Mouse (Mus musculus) forebrain, embryonic 16.5 days (tissue): ENCODE measurements around the gene Prox1. TPM values are rescaled to one million over a fixed set of nuclear protein-coding genes. Genes with fewer than 3 reads are reported as not detected.
A peak's percentile ranks its signal among the peaks of the same experiment; 100 is the strongest.

Source experiments
- ATAC-seq: fragments of 200-750 bp; cut with Nextera tagmentation; 2 replicates; pipeline ENCODE4 v1.8.0; 2017; ENCODE audit warnings: mild to moderate bottlenecking, moderate library complexity
- H3K27ac ChIP-seq: fragments of 300-500 bp; sonication (generic); 2 replicates; pipeline ENCODE4 v1.5.1; 2014; ENCODE audit warnings: low read length, control low read depth
- H3K27me3 ChIP-seq: fragments of 300-500 bp; sonication (generic); replicated peaks from 2 replicates; pipeline ENCODE4 v1.6.1; 2014; ENCODE audit warnings: low read length; ENCODE audit not compliant: control insufficient read depth, insufficient read depth
- H3K36me3 ChIP-seq: fragments of 300-500 bp; sonication (generic); 2 replicates; pipeline ENCODE4 v1.6.1; 2014; ENCODE audit not compliant: control insufficient read depth, insufficient read depth
- H3K4me1 ChIP-seq: fragments of 300-500 bp; sonication (generic); replicated peaks from 2 replicates; pipeline ENCODE4 v1.6.1; 2014; ENCODE audit warnings: low read length; ENCODE audit not compliant: control insufficient read depth, insufficient read depth
- H3K4me2 ChIP-seq: fragments of 300-500 bp; sonication (generic); 2 replicates; pipeline ENCODE4 v1.6.1; 2014; ENCODE audit warnings: mild to moderate bottlenecking, low read length, control low read depth
- H3K4me3 ChIP-seq: fragments of 300-500 bp; sonication (generic); replicated peaks from 2 replicates; pipeline ENCODE4 v1.5.1; 2014; ENCODE audit warnings: mild to moderate bottlenecking, low read length, control low read depth
- H3K9ac ChIP-seq: fragments of 300-500 bp; sonication (generic); replicated peaks from 2 replicates; pipeline ENCODE4 v1.6.1; 2014; ENCODE audit warnings: low read depth, low read length, control low read depth
- H3K9me3 ChIP-seq: fragments of 300-500 bp; sonication (generic); 2 replicates; pipeline ENCODE4 v1.6.1; 2016; ENCODE audit warnings: low read length; ENCODE audit not compliant: control insufficient read depth
- WGBS: fragments of 180-500 bp; shearing (Covaris S2); extraction: QIAGEN DNeasy Blood & Tissue Kit; methylation state at CpG from one replicate; pipeline ENCODE4 v1.1.7; 2014; 5-methylcytosine and 5-hydroxymethylcytosine counted together
- polyA plus RNA-seq: library from polyadenylated mRNA; unstranded; fragments of >200 nt; fragmentation: Nextera tagmentation; extraction: Ambion mirVana; gene quantifications from 2 replicates; pipeline ENCODE4 v1.2.1, GENCODE M21; 2015

Prox1 gene
- 8.1 and 9.4 TPM in 2 replicates for polyA plus RNA-seq

- peaks cover 9% of the 10 kb centered on the region for H3K27me3 ChIP-seq
- H3K4me3 ChIP-seq, result peak within 1 kb of the TSS; percentile 70
- peaks cover 40% of the 10 kb centered on the region for H3K4me1 ChIP-seq
- H3K9ac ChIP-seq, result peak within 1 kb of the TSS; percentile 64
- peak within 1 kb of the TSS; percentile 71 for H3K27ac ChIP-seq
- ATAC-seq, result peak; percentile 93
- WGBS, result under 1% methylated on average over 62 of the region's 62 CpGs
- H3K36me3 ChIP-seq, result no peaks in the 10 kb centered on the region
- no peaks in the 10 kb centered on the region for H3K9me3 ChIP-seq
- peak within 1 kb of the TSS; percentile 81 for H3K4me2 ChIP-seq
Observed at GRCm38 (mm10) chr1:190169911-190170818, at the start of gene Prox1. Gene Prox1 (minus strand): TSS chr1:190170714.

DNA sequence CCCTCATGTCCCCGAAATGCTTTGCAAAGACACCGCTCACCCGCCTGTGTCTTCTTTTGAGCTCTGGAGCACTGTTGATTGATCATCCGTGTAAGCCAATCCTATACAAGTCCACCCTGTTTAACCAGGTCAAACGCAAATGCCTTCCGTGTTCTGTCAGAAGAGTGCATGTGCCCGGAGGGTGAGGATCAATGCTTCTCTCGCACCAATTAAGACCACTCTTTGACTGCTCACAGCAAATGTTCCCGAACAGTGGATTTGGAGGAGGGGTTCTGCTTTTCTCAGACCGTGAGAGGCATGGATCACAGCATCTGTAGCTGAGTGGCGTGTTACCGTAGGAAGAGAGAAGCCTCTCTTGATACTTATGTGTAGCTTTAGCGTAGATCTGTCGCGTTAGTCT lies 46.1 kb upstream of the Prox1 start:
- no peak overlapping the region for H3K4me3 ChIP-seq
- no peak overlapping the region for H3K9ac ChIP-seq
- peaks cover 12% of the 10 kb centered on the region for H3K27me3 ChIP-seq
- no peak for ATAC-seq
- peaks cover 4% of the 10 kb centered on the region; the same call in 1 of the 2 replicates for H3K4me1 ChIP-seq
- WGBS, result 84% methylated on average over 15 of the region's 15 CpGs
- H3K36me3 ChIP-seq, result no peaks in the 10 kb centered on the region
- H3K27ac ChIP-seq, result no peak overlapping the region
- H3K4me2 ChIP-seq, result no peak overlapping the region
- no peaks in the 10 kb centered on the region; the same call in 1 of the 2 replicates for H3K9me3 ChIP-seq

- WGBS, result 60% methylated on average over 7 of the region's 7 CpGs
- no peak overlapping the region for H3K4me3 ChIP-seq
- peaks cover 2% of the 10 kb centered on the region; the same call in 1 of the 2 replicates for H3K9me3 ChIP-seq
- no peak for ATAC-seq
- H3K27me3 ChIP-seq, result peaks cover 19% of the 10 kb centered on the region
- no peak overlapping the region for H3K9ac ChIP-seq
- no peak overlapping the region for H3K27ac ChIP-seq
- H3K4me2 ChIP-seq, result no peak overlapping the region
- H3K4me1 ChIP-seq, result no peaks in the 10 kb centered on the region
- H3K36me3 ChIP-seq, result no peaks in the 10 kb centered on the region
Observed at GRCm38 (mm10) chr1:190214626-190215025, 44.1 kb upstream of the Prox1 start.

- Histone ChIP-seq H3K4me1 (no peaks in the 10 kb centered on the region), H3K9me3 (peaks cover 2% of the 10 kb centered on the region; the same call in 1 of the 2 replicates), H3K4me2 (no peak overlapping the region), H3K36me3 (no peaks in the 10 kb centered on the region), H3K4me3 (no peak overlapping the region), H3K27ac (no peak overlapping the region), H3K27me3 (peaks cover 22% of the 10 kb centered on the region), H3K9ac (no peak overlapping the region)
- no peak for ATAC-seq
- WGBS, result 78% methylated on average over 6 of the region's 6 CpGs
Observed at GRCm38 (mm10) chr1:190213175-190213574, 42.7 kb upstream of the Prox1 start.

DNA sequence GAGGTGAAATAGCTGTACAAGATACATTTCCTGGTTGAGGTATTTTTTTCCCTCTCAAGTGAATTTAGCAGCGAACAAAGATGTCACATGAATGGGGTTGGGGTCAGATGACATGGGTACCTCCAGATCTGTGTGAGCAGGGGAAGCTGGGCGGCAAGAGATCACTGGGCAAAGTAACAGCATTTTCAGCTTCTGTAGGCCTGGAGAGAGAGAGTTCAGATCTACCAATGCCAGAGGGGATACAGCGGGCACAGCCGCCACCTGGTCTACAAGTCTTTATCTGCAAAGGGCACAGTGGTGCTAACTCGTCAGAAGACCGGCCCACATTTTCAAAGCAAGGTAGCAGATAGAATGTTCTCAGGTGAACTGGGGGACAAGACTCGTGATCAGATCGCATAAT lies 36.7 kb upstream of the Prox1 start:
- H3K4me3 ChIP-seq, result no peak overlapping the region
- no peaks in the 10 kb centered on the region for H3K4me1 ChIP-seq
- no peak overlapping the region for H3K27ac ChIP-seq
- no peak overlapping the region for H3K9ac ChIP-seq
- H3K36me3 ChIP-seq, result no peaks in the 10 kb centered on the region
- no peak for ATAC-seq
- peaks cover 12% of the 10 kb centered on the region; the same call in 1 of the 2 replicates for H3K27me3 ChIP-seq
- no peak overlapping the region for H3K4me2 ChIP-seq
- 0 out of 2 replicates have a peak, but pooled peaks cover 2% of the 10 kb centered on the region for H3K9me3 ChIP-seq
- 92% methylated on average over 8 of the region's 8 CpGs for WGBS

DNA sequence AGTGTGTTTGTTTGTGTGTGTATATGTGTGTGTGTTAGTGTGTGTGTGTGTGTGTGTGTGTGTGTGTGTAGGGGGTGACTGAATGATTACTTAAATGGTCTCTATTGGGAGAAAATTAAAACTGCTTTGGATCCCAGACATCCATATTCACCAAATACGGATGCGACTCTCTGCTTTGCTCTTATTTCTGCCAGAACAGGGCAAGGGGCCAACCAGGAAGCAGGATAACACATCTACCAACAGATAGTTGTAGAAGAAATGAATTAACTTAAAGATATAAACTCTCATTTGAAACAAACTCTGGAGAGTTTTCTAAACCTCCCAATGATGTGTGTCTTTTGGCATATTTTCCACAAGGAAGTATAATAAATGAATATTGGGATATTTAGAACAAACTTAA lies 35.2 kb upstream of the Prox1 start:
- Histone ChIP-seq H3K27me3 (peaks cover 9% of the 10 kb centered on the region; the same call in 1 of the 2 replicates), H3K9me3 (no peaks in the 10 kb centered on the region), H3K4me2 (no peak overlapping the region), H3K4me3 (no peak overlapping the region), H3K4me1 (no peaks in the 10 kb centered on the region), H3K27ac (no peak overlapping the region), H3K9ac (no peak overlapping the region), H3K36me3 (no peaks in the 10 kb centered on the region)
- 80% methylated on average over 2 of the region's 2 CpGs for WGBS
- ATAC-seq, result no peak

DNA sequence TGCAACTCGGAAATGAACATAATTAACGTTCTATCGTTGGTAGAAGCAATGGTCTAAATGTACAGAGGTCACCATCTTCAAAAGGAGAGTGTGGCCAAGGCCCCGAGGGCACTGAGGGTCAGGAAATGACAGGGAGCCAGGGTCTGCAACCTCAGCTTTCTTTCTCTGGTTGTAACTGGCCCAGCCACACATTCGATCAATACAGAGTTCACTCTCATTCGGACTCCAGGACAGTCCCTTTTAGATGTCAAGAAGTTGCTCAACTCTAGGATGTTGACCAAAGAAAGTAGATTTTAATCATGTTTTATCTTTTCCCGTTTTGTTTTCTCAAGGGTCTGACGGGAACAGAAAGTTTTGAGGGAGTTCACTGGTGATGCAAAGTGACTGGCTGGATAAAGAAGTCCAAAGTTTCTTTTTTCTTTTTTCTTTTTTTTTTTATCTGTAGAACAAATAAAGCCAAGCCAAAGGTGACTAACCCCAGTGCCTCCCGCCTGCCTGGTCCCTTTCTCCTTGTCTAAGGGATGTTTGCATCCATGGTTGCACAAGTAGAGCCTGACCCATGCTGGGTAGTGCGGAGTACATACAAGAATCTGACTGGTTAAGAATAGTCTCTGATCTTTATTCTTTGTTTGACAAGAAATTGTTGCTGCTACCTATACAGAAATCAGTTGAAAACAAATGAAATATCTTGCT lies 34.0 kb upstream of the Prox1 start:
- Histone ChIP-seq H3K4me2 (no peak overlapping the region), H3K36me3 (no peaks in the 10 kb centered on the region), H3K27me3 (peaks cover 4% of the 10 kb centered on the region; the same call in 1 of the 2 replicates), H3K9ac (no peak overlapping the region), H3K27ac (no peak overlapping the region), H3K4me1 (no peaks in the 10 kb centered on the region), H3K9me3 (no peaks in the 10 kb centered on the region), H3K4me3 (no peak overlapping the region)
- no peak for ATAC-seq
- 73% methylated on average over 10 of the region's 10 CpGs for WGBS

GRCm38 (mm10) chr1:190201696-190202095 lies 31.2 kb upstream of the Prox1 start:
- no peaks in the 10 kb centered on the region for H3K4me1 ChIP-seq
- H3K27ac ChIP-seq, result no peak overlapping the region
- peaks cover 7% of the 10 kb centered on the region for H3K27me3 ChIP-seq
- no peak overlapping the region for H3K9ac ChIP-seq
- no peaks in the 10 kb centered on the region for H3K36me3 ChIP-seq
- H3K4me2 ChIP-seq, result no peak overlapping the region
- no peak overlapping the region for H3K4me3 ChIP-seq
- no peaks in the 10 kb centered on the region for H3K9me3 ChIP-seq
- no peak for ATAC-seq
- WGBS, result 88% methylated on average over 6 of the region's 6 CpGs

- Histone ChIP-seq H3K27me3 (peaks cover 7% of the 10 kb centered on the region), H3K4me1 (no peaks in the 10 kb centered on the region), H3K4me3 (no peak overlapping the region), H3K9ac (no peak overlapping the region), H3K27ac (no peak overlapping the region), H3K4me2 (no peak overlapping the region), H3K9me3 (no peaks in the 10 kb centered on the region), H3K36me3 (no peaks in the 10 kb centered on the region)
- no peak for ATAC-seq
- WGBS, result 91% methylated on average over 4 of the region's 4 CpGs
Observed at GRCm38 (mm10) chr1:190200996-190201395, 30.5 kb upstream of the Prox1 start.
